Mouse (Mus musculus): ENCODE results near the gene Foxn3.

DNA sequence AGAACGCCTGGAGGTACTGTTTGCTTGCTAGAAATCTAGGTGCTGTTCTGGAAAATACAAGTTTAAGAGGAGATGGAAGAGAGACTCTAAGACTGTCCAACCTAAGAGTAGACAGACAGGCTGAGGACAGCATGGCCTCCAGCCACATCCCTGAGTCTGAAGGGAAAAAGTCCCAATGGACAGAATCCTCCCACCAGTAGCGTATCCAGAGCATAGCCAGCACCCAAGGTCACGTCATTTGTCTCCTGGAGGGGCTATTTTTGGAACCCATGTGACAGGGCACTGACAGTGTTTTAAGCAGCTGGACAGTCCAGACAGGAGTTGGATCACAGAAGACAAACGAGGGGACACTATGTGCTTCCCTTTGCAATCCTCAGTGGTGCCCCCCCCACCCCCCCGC is 46.3 kb upstream of the Foxn3 start:
- no peak for TF ChIP-seq CTCF (IDR thresholded peaks at IDR 0.05; ENCODE audit: extremely low read depth, insufficient read depth, insufficient read length, insufficient replicate concordance)
- TF ChIP-seq POLR2A (IDR thresholded peaks at IDR 0.05; ENCODE audit: low read depth, low read length), result no peak

Measured in spleen, adult 2 months (tissue).